Mouse (Mus musculus) testis, postnatal 10 days (tissue): Measurements from ENCODE around the gene D2hgdh.
A peak's percentile ranks its signal among the peaks of the same experiment; 100 is the strongest.

Source experiments
- DNase-seq: peaks from one replicate; pipeline ENCODE4 v3.0.0; 2021; ENCODE audit warnings: low spot score

D2hgdh gene

GRCm38 (mm10) chr1:93824609-93825008 is at the start of gene D2hgdh:
Gene D2hgdh (plus strand): TSS chr1:93824909.
- DNase-seq: peak; percentile 45

GRCm38 (mm10) chr1:93776686-93777085 is 48.0 kb upstream of the D2hgdh start:
- DNase-seq: no peak

- DNase-seq: peak; percentile 55
Observed at GRCm38 (mm10) chr1:93786912-93787311, 37.8 kb upstream of the D2hgdh start.

- no peak for DNase-seq
Observed at GRCm38 (mm10) chr1:93794526-93794925, 30.2 kb upstream of the D2hgdh start.

GRCm38 (mm10) chr1:93795886-93796285 is 28.8 kb upstream of the D2hgdh start:
- DNase-seq: no peak

DNA sequence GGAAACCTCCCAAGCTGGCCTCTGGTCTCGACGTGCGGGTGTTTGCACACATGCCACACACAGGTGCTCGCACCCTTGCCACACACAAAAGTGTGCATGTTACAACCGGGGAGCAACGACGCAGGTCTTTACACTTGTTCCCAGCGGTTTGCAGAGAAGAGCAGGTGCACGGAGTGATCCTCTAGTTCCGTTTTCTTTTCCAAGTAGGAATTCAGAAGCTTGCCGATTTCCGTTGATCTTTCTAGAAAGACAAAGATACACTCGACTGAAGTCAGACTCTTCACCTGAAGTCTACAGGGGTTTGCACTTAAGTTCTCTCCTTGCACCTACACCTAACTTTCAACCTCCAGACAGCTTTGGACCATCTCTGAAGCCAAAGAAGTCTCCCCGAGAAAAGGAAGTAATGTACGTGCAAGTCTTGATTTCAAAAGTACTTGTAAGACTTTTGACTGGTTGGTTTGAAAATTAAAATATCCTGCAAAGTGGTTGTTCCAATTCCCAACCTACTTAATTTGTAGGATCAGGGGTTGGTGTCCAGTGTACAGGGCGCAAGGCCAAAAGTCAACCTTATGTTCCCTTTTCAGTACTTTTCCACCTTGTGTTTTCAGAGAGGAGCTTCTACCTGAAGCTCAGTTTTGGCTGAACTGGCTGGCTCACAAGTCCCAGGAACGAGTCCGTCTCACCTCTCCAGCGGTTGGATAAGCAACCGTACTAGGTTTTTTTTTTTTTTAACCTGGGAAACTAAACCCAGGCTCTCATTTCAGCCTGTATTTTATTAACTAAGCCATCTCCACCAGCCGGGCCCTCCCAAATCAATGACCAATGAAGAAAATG is 23.8 kb upstream of the D2hgdh start:
- DNase-seq: no peak

GRCm38 (mm10) chr1:93801741-93802238 is 22.9 kb upstream of the D2hgdh start, which contains the start of gene Dtymk:
Gene Dtymk (minus strand): TSS chr1:93801934.
- peak; percentile 89 for DNase-seq

DNA sequence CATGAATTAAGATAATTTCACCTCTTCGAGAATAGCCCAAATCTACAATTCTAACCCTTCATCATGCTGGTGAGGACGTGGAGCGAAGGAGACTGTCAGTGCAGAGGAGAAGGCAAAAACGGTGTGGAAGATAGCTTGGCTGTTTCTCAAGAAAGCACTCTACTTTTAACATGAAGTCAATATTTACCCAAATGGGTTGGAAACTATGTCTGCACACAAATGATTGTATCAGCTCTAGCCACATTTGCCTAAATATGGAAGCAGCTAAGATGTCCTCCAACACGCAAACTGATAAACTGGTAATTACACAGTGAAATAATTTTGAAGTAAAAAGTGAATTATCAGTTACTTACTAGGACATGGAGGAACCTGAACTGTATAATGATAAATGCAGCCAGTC is 21.9 kb upstream of the D2hgdh start:
- no peak for DNase-seq

GRCm38 (mm10) chr1:93803556-93804507 is 20.9 kb upstream of the D2hgdh start, which contains the start of gene Ing5:
Gene Ing5 (plus strand): TSS chr1:93803965.
- peak; percentile 100 for DNase-seq

DNA sequence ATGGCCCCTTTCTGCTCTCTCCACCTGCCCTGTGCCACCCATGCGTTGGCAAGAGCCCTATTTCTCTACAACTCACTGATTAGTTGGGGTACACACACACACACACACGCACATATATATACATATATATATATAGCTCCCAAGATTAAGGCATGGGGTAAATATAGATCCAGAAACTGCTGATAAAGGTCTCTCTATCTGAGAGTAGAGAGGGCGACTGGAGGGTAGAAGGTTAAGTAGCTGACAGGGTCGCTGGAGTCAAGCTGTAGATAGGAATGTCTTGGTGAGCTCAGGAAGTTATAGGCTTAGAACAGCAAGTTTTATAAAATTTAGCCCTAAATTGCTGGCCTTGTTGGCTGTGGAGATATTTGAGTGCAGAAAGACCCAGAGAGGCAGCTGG is 19.9 kb upstream of the D2hgdh start:
- no peak for DNase-seq

DNA sequence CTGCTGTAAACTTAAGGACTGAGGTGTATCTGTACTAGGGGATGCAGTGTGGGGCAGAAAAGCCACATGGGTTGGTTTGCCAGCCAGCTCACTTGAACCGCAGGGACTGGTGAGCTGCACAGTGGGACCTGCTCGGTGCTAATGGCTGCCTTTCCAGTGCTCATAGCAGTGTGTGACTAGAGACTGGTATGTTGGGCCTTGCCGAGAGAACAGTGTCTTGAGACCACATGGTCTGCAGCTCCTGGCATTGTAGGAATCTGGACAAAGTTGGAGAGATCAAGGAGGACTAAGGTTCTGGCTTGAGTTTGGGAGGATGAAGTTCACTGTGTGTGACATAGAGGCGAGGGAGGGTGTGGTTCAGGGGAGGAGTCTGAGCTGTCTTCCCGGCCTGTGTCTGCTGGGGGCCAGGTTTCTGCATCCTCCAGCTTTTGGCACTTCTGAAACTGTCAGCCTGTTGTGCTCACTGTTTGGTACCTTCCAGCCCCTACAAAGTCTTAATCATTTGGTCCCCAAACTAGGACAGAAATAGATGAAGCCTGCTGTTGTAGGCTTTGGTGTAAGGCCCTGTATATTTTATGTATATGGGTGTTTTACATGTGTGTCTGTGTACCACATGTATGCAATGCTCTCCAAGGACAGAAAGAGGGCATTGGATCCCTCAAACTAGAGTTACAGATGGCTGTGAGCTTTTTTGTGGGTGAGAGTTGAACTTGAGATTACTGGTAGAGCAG is 19.3 kb upstream of the D2hgdh start:
- DNase-seq: no peak

GRCm38 (mm10) chr1:93808871-93809270 is 15.8 kb upstream of the D2hgdh start:
- no peak for DNase-seq

DNA sequence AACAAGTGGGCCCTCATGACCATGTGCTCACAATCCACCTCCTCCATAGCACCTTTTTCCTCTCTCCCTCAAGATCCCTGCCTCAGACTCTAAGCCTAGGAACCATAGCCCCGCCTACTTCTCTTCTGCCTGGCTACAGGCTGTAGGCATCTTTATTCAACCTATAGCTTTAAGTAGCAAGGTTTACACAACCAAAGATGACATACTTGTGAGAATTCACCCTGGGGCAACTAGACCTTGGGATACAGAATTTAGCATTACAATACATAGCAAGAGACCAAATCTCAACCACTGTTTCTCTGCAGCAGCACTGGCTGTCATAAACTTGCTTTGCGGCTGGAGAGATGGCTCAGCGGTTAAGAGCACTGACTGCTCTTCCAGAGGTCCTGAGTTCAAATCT is 14.7 kb upstream of the D2hgdh start:
- DNase-seq: no peak

GRCm38 (mm10) chr1:93811495-93812039 is 13.1 kb upstream of the D2hgdh start:
- no peak for DNase-seq

- no peak for DNase-seq
Observed at GRCm38 (mm10) chr1:93817823-93818532, 6.7 kb upstream of the D2hgdh start.

GRCm38 (mm10) chr1:93818722-93819121 is 6.0 kb upstream of the D2hgdh start:
- DNase-seq: no peak

- no peak for DNase-seq
Observed at GRCm38 (mm10) chr1:93823796-93824495, 763 bp upstream of the D2hgdh start.

DNA sequence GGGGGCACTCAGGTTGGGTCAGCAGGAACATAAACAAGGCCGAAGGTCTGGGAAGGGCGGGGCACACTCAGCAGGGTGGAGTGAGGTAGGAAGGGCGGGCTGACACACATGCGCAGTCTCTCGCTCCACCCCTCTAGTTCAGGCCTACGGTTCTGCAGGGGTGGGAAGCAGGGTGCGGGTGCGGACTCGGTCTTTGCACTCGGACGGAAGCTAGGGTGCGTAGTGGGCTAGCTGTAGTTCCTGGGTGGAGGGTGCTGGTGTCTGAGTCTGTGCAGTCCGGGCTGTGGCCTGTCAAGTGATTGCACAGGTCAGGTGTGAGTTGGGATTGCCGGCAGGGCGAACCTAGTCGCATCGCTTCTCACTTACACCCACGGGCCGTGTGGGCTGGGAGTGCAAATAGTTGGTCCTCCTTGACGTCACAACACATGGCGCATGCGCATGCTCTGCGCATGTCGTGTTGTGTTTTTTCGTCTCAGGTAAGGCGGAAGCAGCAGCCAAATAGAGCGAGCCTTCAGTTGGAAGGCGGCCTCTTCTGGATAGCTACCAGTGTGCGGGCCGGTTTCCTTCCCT is 481 bp downstream of the D2hgdh start:
- DNase-seq: peak; percentile 92

GRCm38 (mm10) chr1:93825771-93826539 is 1.2 kb downstream of the D2hgdh start:
- peak; percentile 51 for DNase-seq
